Mouse (Mus musculus): Measurements from ENCODE around the gene Ubp1.
A peak's percentile ranks its signal among the peaks of the same experiment; 100 is the strongest.

- no peak for TF ChIP-seq EP300 (IDR thresholded peaks at IDR 0.05)
- peak; percentile 36 for TF ChIP-seq CTCF (IDR thresholded peaks at IDR 0.05)
These were observed 39.3 kb downstream of the Ubp1 start for GRCm38 (mm10) chr9:113970041-113970440.

Data from lung, postnatal 0 days (tissue).